8 mouse cellular contexts compared by ENCODE assay signal in genomic region chr1:58031160-58031769, GRCm38 (mm10). TPM values are rescaled to one million over a fixed set of nuclear protein-coding genes. Genes with fewer than 3 reads are reported as not detected.
A peak's percentile ranks its signal among the peaks of the same experiment; 100 is the strongest.
DNase-seq lines count a peak whose midpoint lies in the region; ATAC-seq and TF ChIP-seq lines count a peak whose summit lies in the region.

No protein-coding gene starts in this region.

- ATAC-seq in limb, embryonic 11.5 days (ENCODE audit: insufficient number of reproducible peaks, low FRiP score, low TSS enrichment, low read depth), result peak; percentile 51; the same call in 1 of the 2 replicates
- ATAC-seq in monocyte, adult 5-6 weeks (replicated peaks; ENCODE audit: insufficient number of reproducible peaks, low FRiP score, low TSS enrichment, poor library complexity, severe bottlenecking), result peak; percentile 83

- H3K9me3 ChIP-seq in limb, embryonic 11.5 days (ENCODE audit: control insufficient read depth, low read length), result no peaks in the 10 kb centered on the region

- H3K36me3 ChIP-seq in limb, embryonic 11.5 days (ENCODE audit: control insufficient read depth, insufficient read depth, low read length), result no peaks in the 10 kb centered on the region

- H3K27me3 ChIP-seq in cerebellum, adult 2 months (ENCODE audit: control insufficient read depth, insufficient read depth, low read length), result no peaks in the 10 kb centered on the region
- H3K27me3 ChIP-seq in limb, embryonic 11.5 days (ENCODE audit: control insufficient read depth, insufficient read depth, low read length), result no peaks in the 10 kb centered on the region

- no peak overlapping the region for H3K27ac ChIP-seq in cerebellum, adult 2 months (ENCODE audit: insufficient read depth, low read length)
- no peak overlapping the region for H3K27ac ChIP-seq in limb, embryonic 11.5 days (replicated peaks; ENCODE audit: low read depth, low read length)

- 69% methylated on average over 10 of the region's 10 CpGs for WGBS in cerebellum, adult 2 months
- 64% methylated on average over 10 of the region's 10 CpGs for WGBS in limb, embryonic 11.5 days

- no peak for TF ChIP-seq POLR2A in cerebellum, adult 2 months (IDR thresholded peaks at IDR 0.05; ENCODE audit: borderline replicate concordance, insufficient read depth, low read length)

- H3K9ac ChIP-seq in limb, embryonic 11.5 days (ENCODE audit: low read length), result no peak overlapping the region

- H3K4me2 ChIP-seq in limb, embryonic 11.5 days (ENCODE audit: low read depth, severe bottlenecking), result no peak overlapping the region

- no peak overlapping the region for H3K4me3 ChIP-seq in cerebellum, adult 2 months (replicated peaks; ENCODE audit: insufficient read depth, low read depth, low read length)
- no peak overlapping the region for H3K4me3 ChIP-seq in limb, embryonic 11.5 days (ENCODE audit: low read depth, low read length)

- peaks cover 7% of the 10 kb centered on the region for H3K4me1 ChIP-seq in cerebellum, adult 2 months (ENCODE audit: control insufficient read depth, insufficient read depth, low read length)
- peaks cover 12% of the 10 kb centered on the region for H3K4me1 ChIP-seq in limb, embryonic 11.5 days (ENCODE audit: control insufficient read depth, insufficient read depth, low read length)

- DNase-seq in 3T3-L1 (ENCODE audit: low read depth, low spot score), result peak; percentile 92
- DNase-seq in Muller cell, postnatal 12 days (ENCODE audit: inconsistent ontology term), result peak; percentile 17
- peak; percentile 38 to 60 for DNase-seq in cerebellum, adult 2 months
- DNase-seq in frontal cortex, postnatal 36 days (ENCODE audit: low spot score in 2 of 2), result peak; percentile 20 to 36
- peak; percentile 75 for DNase-seq in induced T-regulatory cell, adult 2 months (ENCODE audit: low read depth)
- DNase-seq in limb, embryonic 11.5 days (ENCODE audit: low spot score), result peak; percentile 84
- DNase-seq in thymus, adult 18-20 months, result peak; percentile 18 to 31

- TF ChIP-seq CTCF in cerebellum, adult 2 months (IDR thresholded peaks at IDR 0.05; ENCODE audit: borderline replicate concordance, insufficient read depth, low read depth, low read length), result peak; percentile 58

RNA-seq across cellular contexts. Expression of gene Aox1, which starts 1.5 kb away (rescaled TPM):
- polyA plus RNA-seq in cerebellum, adult 2 months (2012; rRNA removed), result 5.1 and 6.4 TPM in 2 replicates
- polyA plus RNA-seq in limb, embryonic 11.5 days (2014; fragmentation: Nextera tagmentation; extraction: Ambion mirVana), result 0.14 TPM in 1 of 2 replicates, not detected in the other
- 0.10 to 0.95 TPM in 2 of 3 replicates, not detected in the other for total RNA-seq in monocyte, adult 5-6 weeks (2017)

RNA-seq across cellular contexts. Expression of gene Kctd18, which starts 12.5 kb away (rescaled TPM):
- 21.5 and 21.6 TPM in 2 replicates for polyA plus RNA-seq in cerebellum, adult 2 months (2012; rRNA removed)
- 15.7 and 20.3 TPM in 2 replicates for polyA plus RNA-seq in limb, embryonic 11.5 days (2014; fragmentation: Nextera tagmentation; extraction: Ambion mirVana)
- 56.7 to 68.5 TPM (median 64.8 TPM) in 3 replicates for total RNA-seq in monocyte, adult 5-6 weeks (2017)

RNA-seq across cellular contexts. Expression of gene Sgo2a, which starts 35.5 kb away (rescaled TPM):
- 0.77 and 0.84 TPM in 2 replicates for polyA plus RNA-seq in cerebellum, adult 2 months (2012; rRNA removed)
- polyA plus RNA-seq in limb, embryonic 11.5 days (2014; fragmentation: Nextera tagmentation; extraction: Ambion mirVana), result 28.6 and 28.8 TPM in 2 replicates
- 0.67 to 1.5 TPM (median 1.1 TPM) in 3 replicates for total RNA-seq in monocyte, adult 5-6 weeks (2017)

Comparison
In these comparisons a context has a peak if more than half of its experiments do, and no peak if none do; other contexts are left out.
1. DNase-seq: peak in every context shown above with its lines; median percentile 92 in 3T3-L1; 84 in limb, embryonic 11.5 days; 75 in induced T-regulatory cell, adult 2 months; 49 in cerebellum, adult 2 months; 28 in frontal cortex, postnatal 36 days; 24 in thymus, adult 18-20 months; 17 in Muller cell, postnatal 12 days.
2. RNA of gene Sgo2a, which starts 35.5 kb away (polyA plus RNA-seq): 28.6 to 28.8 TPM in limb, embryonic 11.5 days; 0.77 to 0.84 TPM in cerebellum, adult 2 months; every median in the first group is over 10 times any median in the second.